Mouse (Mus musculus) right cerebral cortex, adult 18-20 months (tissue): ENCODE data around the gene Vps8.

Experiments used
- DNase-seq: peaks from one replicate; pipeline ENCODE4 v3.0.0; 2022; ENCODE audit warnings: mixed read lengths

Gene Vps8

GRCm38 (mm10) chr16:21687406-21687805, 264.5 kb downstream of the Vps8 start:
- DNase-seq, result peak; percentile 24

GRCm38 (mm10) chr16:21689141-21689540, 266.2 kb downstream of the Vps8 start:
- no peak for DNase-seq

- DNase-seq, result peak; percentile 26
Measured at GRCm38 (mm10) chr16:21690216-21690755, 267.4 kb downstream of the Vps8 start.

- peak; percentile 57 for DNase-seq
Measured at GRCm38 (mm10) chr16:21693981-21694462, 271.1 kb downstream of the Vps8 start.
